Mouse (Mus musculus) kidney, adult 2 months (tissue): ENCODE data around the gene Ptprk.

Experiments
- CTCF ChIP-seq: fragments of 200-500 bp; conservative IDR thresholded peaks from 2 replicates; pipeline ENCODE4 v1.5.1; 2011; ENCODE audit warnings: low read depth, mild to moderate bottlenecking, control low read depth, low read length, moderate library complexity, mixed read lengths; ENCODE audit not compliant: insufficient read depth, insufficient read length
- POLR2A ChIP-seq: fragments of 200-500 bp; IDR thresholded peaks from one replicate; pipeline ENCODE4 v1.6.1; 2011; ENCODE audit warnings: low read depth, low read length, control low read depth

GRCm38 (mm10) chr10:28567441-28567840 is 492.8 kb downstream of the Ptprk start:
- TF ChIP-seq CTCF = no peak
- TF ChIP-seq POLR2A = no peak
